Mouse (Mus musculus) embryo, embryonic 10 days (tissue): Measurements from ENCODE around the gene Zfp518b.

Experiments
- DNase-seq: peaks from one replicate; pipeline ENCODE4 v3.0.0-alpha.2; 2015; ENCODE audit warnings: low spot score

The Zfp518b gene

GRCm38 (mm10) chr5:38684164-38684911 is at the start of gene Zfp518b:
Gene Zfp518b, minus strand, starts transcription at chr5:38684826.
- peak; percentile 81 for DNase-seq

GRCm38 (mm10) chr5:38708940-38709581 is 24.4 kb upstream of the Zfp518b start:
- no peak for DNase-seq

- DNase-seq: no peak
These were observed 22.9 kb upstream of the Zfp518b start for GRCm38 (mm10) chr5:38707364-38708075.

GRCm38 (mm10) chr5:38702941-38703340 is 18.3 kb upstream of the Zfp518b start:
- no peak for DNase-seq

GRCm38 (mm10) chr5:38702091-38702490 is 17.5 kb upstream of the Zfp518b start:
- no peak for DNase-seq

- no peak for DNase-seq
These were observed 13.8 kb upstream of the Zfp518b start for GRCm38 (mm10) chr5:38698466-38698865.

GRCm38 (mm10) chr5:38698046-38698445 is 13.4 kb upstream of the Zfp518b start:
- no peak for DNase-seq

GRCm38 (mm10) chr5:38696616-38697375 is 12.2 kb upstream of the Zfp518b start:
- peak; percentile 65 for DNase-seq

GRCm38 (mm10) chr5:38692859-38693258 is 8.2 kb upstream of the Zfp518b start:
- DNase-seq: no peak

- DNase-seq: no peak
These were observed 4.6 kb upstream of the Zfp518b start for GRCm38 (mm10) chr5:38689186-38689585.

GRCm38 (mm10) chr5:38687694-38688093 is 3.1 kb upstream of the Zfp518b start:
- no peak for DNase-seq

- no peak for DNase-seq
These were observed 25.8 kb downstream of the Zfp518b start for GRCm38 (mm10) chr5:38658836-38659235.

GRCm38 (mm10) chr5:38656204-38656603 is 28.4 kb downstream of the Zfp518b start:
- no peak for DNase-seq

GRCm38 (mm10) chr5:38655421-38655928 is 29.2 kb downstream of the Zfp518b start:
- DNase-seq: no peak

- no peak for DNase-seq
These were observed 30.1 kb downstream of the Zfp518b start for GRCm38 (mm10) chr5:38654571-38654970.

- no peak for DNase-seq
These were observed 31.5 kb downstream of the Zfp518b start for GRCm38 (mm10) chr5:38653101-38653500.

- DNase-seq: no peak
These were observed 33.2 kb downstream of the Zfp518b start for GRCm38 (mm10) chr5:38651455-38651854.

GRCm38 (mm10) chr5:38641526-38641925 is 43.1 kb downstream of the Zfp518b start:
- DNase-seq: no peak

GRCm38 (mm10) chr5:38636301-38636749 is 48.3 kb downstream of the Zfp518b start:
- DNase-seq: no peak

GRCm38 (mm10) chr5:38635696-38636095 is 48.9 kb downstream of the Zfp518b start:
- no peak for DNase-seq

GRCm38 (mm10) chr5:38634321-38635164 is 50.1 kb downstream of the Zfp518b start:
- DNase-seq: no peak
